Mouse (Mus musculus): ENCODE measurements around the gene Stard13.

DNA sequence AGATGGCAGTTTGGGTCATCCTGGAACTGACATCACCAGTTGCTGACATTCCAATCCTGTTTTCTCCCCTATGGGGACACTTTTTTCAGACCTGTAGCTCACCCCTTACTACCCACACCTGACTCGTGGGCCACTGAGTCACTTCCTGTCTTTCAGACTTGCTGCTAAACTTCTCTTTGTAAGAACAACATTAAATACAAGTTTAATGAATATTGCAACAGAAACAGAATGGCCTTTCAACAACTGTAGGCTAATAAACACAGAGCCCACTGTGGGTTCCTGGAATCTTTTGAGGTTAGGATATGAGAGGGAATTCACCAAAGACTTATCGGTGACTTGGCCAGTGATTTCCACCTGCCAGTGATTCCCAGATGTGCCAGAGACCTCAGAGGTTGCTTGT is 123.8 kb downstream of the Stard13 start:
- TF ChIP-seq POLR2A (IDR thresholded peaks at IDR 0.05; ENCODE audit: borderline replicate concordance, low read depth, low read length) (no peak), CTCF (IDR thresholded peaks at IDR 0.05; ENCODE audit: low read depth, low read length) (no peak)
